Mouse (Mus musculus): ENCODE measurements around the gene Rasl10a.

Gene Rasl10a

DNA sequence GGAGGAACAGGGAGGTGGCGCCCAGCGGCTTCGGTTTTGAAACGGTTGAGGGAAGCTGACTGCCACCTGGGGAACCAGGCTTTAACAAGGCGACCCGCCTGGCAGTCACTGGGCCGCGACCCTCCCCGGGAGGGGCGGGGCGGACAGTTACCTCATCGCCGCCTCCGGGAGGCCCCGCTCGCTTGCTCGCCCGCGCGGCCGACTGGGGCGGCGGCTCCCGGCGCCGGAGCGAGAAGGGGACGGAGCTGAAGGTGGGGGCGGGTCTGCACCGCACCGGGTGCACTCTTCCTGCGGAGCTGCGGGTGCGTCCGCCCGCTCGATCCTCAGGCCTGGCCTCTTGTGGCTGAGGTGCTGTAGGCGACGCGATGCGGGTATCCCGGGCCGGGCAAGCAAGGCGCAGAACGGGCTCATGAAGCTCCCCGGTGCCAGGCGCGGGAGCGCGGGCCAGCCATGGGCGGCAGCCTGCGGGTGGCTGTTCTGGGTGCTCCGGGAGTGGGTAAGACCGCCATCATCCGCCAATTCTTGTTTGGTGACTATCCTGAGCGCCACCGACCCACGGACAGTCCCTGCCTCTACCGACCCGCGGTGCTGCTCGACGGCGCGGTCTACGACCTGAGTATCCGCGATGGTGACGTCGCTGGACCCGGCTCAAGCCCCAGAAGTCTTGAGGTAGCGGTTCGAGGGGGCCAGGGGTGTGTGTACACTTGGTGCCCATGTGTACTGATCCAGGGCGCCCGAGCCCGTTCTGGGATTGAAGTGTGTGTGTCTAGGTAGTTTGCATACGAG lies at the start of gene Rasl10a:
Gene Rasl10a, plus strand, starts transcription at position 273 of the 786 bp plus-strand sequence.
- DNase-seq (ENCODE audit: low read depth) = no peak

- no peak for DNase-seq (ENCODE audit: low read depth)
Observed at GRCm38 (mm10) chr11:5008867-5009266, 49.1 kb upstream of the Rasl10a start.

DNA sequence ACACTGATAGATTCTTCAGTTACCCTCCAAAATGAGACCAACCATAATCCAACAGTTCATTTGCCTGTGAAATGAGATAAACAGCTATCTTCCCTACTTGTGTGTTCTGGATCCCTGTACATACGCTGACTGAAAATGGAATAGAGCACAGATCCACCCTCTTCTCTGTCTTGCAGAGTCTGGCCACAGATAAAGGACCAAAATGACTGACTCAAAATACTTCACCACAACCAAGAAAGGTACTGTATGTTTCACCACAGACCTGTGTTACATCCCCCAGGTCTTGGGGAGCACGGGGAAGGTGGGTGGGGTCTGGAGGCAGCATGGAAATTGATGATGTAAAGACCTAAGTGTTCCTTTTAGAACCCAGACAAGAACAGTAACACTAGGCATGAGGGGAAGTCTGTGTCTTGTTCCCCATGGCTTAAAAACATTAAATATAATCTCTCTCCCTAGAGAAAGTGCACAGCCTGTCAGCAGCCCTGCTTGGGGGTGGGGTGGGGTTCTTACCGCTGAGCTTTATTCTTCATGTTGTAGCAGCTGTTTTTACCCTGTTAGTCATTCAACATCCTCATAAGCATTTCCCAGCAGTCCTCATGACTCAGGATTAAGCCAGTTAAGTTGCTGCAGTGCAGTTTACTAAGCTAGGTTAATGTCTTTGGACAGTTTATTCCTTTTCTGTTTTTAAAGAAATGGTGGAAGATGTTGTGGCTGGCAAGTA lies 48.4 kb upstream of the Rasl10a start:
- DNase-seq (ENCODE audit: low read depth) = peak; percentile 84

- peak; percentile 57 for DNase-seq (ENCODE audit: low read depth)
Observed at GRCm38 (mm10) chr11:5010205-5010604, 47.7 kb upstream of the Rasl10a start.

DNA sequence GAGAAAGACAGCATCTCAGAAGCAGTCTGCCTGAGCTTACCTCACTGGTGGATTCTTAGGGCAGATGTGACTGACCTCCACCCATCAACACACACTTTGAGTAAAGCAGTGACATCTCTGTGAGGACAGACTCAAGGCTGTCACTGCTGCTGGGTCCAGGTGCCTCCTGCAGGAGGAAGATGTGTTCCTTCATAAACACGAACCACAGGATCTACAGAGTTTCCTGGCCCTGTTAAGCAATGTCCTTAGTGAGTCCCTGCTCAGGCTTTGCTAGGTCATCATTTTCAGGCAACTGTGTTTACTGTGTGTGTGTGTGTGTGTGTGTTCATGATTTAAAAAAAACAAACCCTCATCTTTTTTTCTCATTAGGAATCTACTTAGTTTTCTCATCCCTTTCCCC lies 46.4 kb upstream of the Rasl10a start:
- no peak for DNase-seq (ENCODE audit: low read depth)

- no peak for DNase-seq (ENCODE audit: low read depth)
Observed at GRCm38 (mm10) chr11:5012213-5012715, 45.7 kb upstream of the Rasl10a start.

GRCm38 (mm10) chr11:5015720-5016119 lies 42.2 kb upstream of the Rasl10a start:
- peak; percentile 80 for DNase-seq (ENCODE audit: low read depth)

GRCm38 (mm10) chr11:5016286-5016685 lies 41.6 kb upstream of the Rasl10a start:
- DNase-seq (ENCODE audit: low read depth) = peak; percentile 13

GRCm38 (mm10) chr11:5017506-5017905 lies 40.4 kb upstream of the Rasl10a start:
- peak; percentile 47 for DNase-seq (ENCODE audit: low read depth)

DNA sequence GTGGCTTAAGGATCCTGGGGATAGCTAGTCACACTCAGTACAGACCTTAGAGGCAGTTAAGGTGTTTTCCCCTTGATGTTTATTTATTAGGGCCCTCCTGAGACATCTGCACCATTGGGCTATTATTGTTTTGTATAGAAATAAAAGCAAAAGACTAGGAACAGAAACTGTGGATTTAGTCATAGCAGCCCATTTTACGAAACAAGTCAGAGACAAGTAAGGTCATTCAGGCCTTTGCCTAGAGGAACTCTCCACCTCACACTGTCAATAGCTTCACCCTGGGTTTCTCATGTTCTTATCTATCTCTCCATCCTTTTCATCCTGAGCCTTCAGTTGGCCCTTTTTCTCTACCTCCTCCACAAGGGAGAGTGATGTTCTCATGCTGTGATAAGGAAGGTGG lies 32.8 kb upstream of the Rasl10a start:
- DNase-seq (ENCODE audit: low read depth) = no peak

- DNase-seq (ENCODE audit: low read depth) = no peak
Observed at GRCm38 (mm10) chr11:5028228-5028627, 29.7 kb upstream of the Rasl10a start.

DNA sequence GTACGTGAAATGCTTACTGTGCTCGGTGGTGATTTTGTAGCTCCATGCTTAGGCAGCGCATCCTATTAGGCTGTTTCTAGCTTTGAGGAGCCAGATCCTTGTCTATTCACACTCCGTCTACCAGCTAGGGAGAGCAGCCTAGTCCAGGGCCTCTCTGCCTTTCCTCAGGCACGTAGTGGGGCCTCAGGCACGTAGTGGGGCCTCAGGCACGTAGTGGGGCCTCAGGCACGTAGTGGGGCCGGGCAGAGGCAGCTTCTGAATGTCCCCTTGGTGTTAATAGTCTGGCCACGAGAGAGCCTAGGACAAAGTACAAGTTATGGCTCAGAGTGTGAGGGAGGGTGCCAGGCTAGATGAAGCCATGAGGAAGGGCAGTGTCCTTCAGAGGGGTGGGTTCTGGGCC lies 25.2 kb upstream of the Rasl10a start:
- no peak for DNase-seq (ENCODE audit: low read depth)

- no peak for DNase-seq (ENCODE audit: low read depth)
Observed at GRCm38 (mm10) chr11:5033136-5033535, 24.8 kb upstream of the Rasl10a start.

DNA sequence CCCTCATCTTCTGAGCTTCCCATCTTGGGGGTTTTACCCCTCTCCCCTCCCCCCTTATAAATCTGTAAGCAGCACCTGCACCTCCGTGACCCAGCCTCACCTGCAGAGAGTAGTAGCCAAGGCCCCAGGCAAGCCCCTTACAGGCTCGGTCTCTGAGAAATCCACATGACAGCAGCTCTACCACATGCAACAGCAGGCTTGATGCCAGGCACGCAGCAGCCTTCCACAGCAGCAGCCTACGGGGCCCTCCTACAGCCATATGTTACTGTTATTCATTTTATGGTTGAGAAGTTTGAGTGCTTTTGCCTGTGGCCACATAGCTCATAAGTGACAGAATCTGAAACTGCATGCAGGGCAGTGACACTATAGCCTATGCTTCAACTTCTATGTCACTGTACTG lies 22.5 kb upstream of the Rasl10a start:
- DNase-seq (ENCODE audit: low read depth) = no peak

GRCm38 (mm10) chr11:5037146-5037854 lies 20.6 kb upstream of the Rasl10a start:
- no peak for DNase-seq (ENCODE audit: low read depth)

GRCm38 (mm10) chr11:5040585-5040984 lies 17.3 kb upstream of the Rasl10a start:
- DNase-seq (ENCODE audit: low read depth) = no peak

- DNase-seq (ENCODE audit: low read depth) = no peak
Observed at GRCm38 (mm10) chr11:5041144-5041780, 16.7 kb upstream of the Rasl10a start.

GRCm38 (mm10) chr11:5042645-5043381 lies 15.1 kb upstream of the Rasl10a start:
- DNase-seq (ENCODE audit: low read depth) = no peak

GRCm38 (mm10) chr11:5046321-5046926 lies 11.5 kb upstream of the Rasl10a start:
- DNase-seq (ENCODE audit: low read depth) = peak; percentile 46

DNA sequence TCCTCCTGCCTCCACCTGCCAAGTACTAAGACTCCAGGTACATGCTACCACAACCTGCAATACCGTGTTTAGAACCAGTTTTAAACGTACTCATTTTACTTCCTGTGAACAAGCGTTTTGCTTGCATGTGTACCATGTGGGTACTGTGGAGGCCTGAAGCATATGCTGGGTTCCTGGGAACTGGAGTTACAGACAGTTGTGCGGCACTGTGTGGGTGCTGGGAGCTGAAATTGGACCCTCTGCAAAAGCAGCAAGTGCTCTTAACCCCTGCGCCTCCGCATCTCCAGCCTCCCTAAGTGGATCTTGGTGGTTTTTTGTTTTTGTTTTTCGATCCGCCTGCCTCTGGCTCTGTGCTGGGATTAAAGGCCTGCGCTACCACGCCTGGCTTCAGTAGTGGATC lies 6.3 kb upstream of the Rasl10a start:
- no peak for DNase-seq (ENCODE audit: low read depth)

Measured in NIH3T3 (cell line).